Mouse (Mus musculus) lung, adult 2 months (tissue): ENCODE data around the gene Lhx9.

Experiments used
- CTCF ChIP-seq: fragments of 200-500 bp; IDR thresholded peaks from 2 replicates; pipeline ENCODE4 v1.5.1; 2011; ENCODE audit warnings: mild to moderate bottlenecking, low read length, control low read depth; ENCODE audit not compliant: insufficient read depth
- POLR2A ChIP-seq: fragments of 200-500 bp; IDR thresholded peaks from 2 replicates; pipeline ENCODE4 v1.6.1; 2011; ENCODE audit warnings: low read depth, mild to moderate bottlenecking, control low read depth, low read length, borderline replicate concordance; ENCODE audit errors: extremely low read depth

DNA sequence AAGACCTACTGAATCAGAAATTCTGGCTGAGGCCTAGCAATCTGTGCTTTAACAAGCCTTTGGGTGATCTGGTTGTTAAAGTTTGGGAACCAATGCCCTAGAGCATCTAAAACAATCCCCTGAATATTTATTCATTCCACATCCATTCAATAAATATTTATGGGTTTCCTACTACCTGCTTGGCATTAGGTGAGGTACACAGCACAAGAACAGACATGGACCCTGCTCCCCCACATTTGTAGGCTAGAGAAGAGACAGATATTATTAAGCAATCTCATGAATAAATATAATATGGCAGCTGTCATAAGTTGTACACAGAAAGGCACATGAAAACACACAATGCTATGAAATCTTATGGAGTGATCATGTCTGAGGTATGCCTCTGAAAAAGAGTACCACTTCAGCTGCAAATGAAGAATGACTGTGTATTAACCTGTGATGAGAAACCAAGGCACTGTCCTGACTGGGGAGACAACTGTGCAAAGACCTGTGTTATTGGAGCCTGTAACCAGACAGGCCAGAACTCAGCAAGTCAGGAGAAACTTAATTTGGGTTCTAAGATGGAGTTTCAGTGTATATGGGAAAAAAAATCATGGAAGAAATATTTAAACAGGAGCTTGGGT lies 48.6 kb downstream of the Lhx9 start:
- TF ChIP-seq POLR2A, result no peak
- TF ChIP-seq CTCF, result no peak
